Mouse (Mus musculus) lung, embryonic 16.5 days (tissue): ENCODE measurements at regions not wholly inside any gene's neighbourhood (a gene's known extent, or its start where the extent isn't known, plus 50 kb on each side); places are given as distances from the start of the nearest gene placed in this dataset.

Experiments used
- ATAC-seq: fragments of 200-750 bp; cut with Nextera tagmentation; 2 replicates; pipeline ENCODE4 v1.8.0; 2017; ENCODE audit warnings: low read depth, mild to moderate bottlenecking, moderate library complexity
- H3K27ac ChIP-seq: fragments of 300-500 bp; sonication (generic); 2 replicates; pipeline ENCODE4 v1.5.1; 2014; ENCODE audit warnings: mild to moderate bottlenecking, control low read depth, low read length
- H3K27me3 ChIP-seq: fragments of 300-500 bp; sonication (generic); 2 replicates; pipeline ENCODE4 v1.6.1; 2014; ENCODE audit warnings: low read depth, low read length, mixed read lengths; ENCODE audit not compliant: control insufficient read depth, insufficient read depth
- H3K36me3 ChIP-seq: fragments of 300-500 bp; sonication (generic); 2 replicates; pipeline ENCODE4 v1.6.1; 2014; ENCODE audit warnings: low read length; ENCODE audit not compliant: control insufficient read depth, insufficient read depth
- H3K4me1 ChIP-seq: fragments of 300-500 bp; sonication (generic); replicated peaks from 2 replicates; pipeline ENCODE4 v1.6.1; 2014; ENCODE audit warnings: low read length, mixed read lengths; ENCODE audit not compliant: control insufficient read depth, insufficient read depth
- H3K4me2 ChIP-seq: fragments of 300-500 bp; sonication (generic); 2 replicates; pipeline ENCODE4 v1.6.1; 2014; ENCODE audit warnings: low read depth, low read length, control low read depth
- H3K4me3 ChIP-seq: fragments of 300-500 bp; sonication (generic); 2 replicates; pipeline ENCODE4 v1.5.1; 2014; ENCODE audit warnings: mild to moderate bottlenecking, low read length, control low read depth
- H3K9ac ChIP-seq: fragments of 300-500 bp; sonication (generic); 2 replicates; pipeline ENCODE4 v1.6.1; 2014; ENCODE audit warnings: low read length, control low read depth
- H3K9me3 ChIP-seq: fragments of 300-500 bp; sonication (generic); 2 replicates; pipeline ENCODE4 v1.6.1; 2016; ENCODE audit warnings: low read length; ENCODE audit not compliant: control insufficient read depth
- WGBS: fragments of 180-500 bp; shearing (Covaris S2); extraction: QIAGEN DNeasy Blood & Tissue Kit; methylation state at CpG from one replicate; pipeline ENCODE4 v1.1.7; 2014; 5-methylcytosine and 5-hydroxymethylcytosine counted together

DNA sequence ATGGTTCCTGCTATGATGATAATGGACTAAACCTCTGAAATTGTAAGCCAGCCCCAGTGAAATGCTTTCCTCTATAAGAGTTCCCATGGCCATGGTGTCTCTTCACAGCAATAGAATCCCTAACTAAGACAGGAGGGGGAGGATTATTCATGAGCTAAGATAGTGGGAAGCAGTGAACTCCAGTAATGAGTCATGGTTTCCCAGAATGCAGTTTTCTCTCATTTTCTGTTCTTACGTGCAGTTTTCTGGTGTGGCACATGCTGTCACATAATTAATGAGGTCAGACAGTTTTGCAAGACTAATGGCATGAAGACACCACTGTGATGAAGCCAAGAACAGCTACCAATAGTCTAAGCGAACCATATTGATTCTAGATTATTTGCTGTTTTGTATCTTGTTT is 118.9 kb upstream of the Palmd start:
- ATAC-seq, result no peak
- Histone ChIP-seq H3K27ac (no peak overlapping the region), H3K36me3 (no peaks in the 10 kb centered on the region), H3K4me3 (no peak overlapping the region), H3K9me3 (no peaks in the 10 kb centered on the region), H3K4me1 (no peaks in the 10 kb centered on the region), H3K9ac (no peak overlapping the region), H3K27me3 (no peaks in the 10 kb centered on the region; the same call in 1 of the 2 replicates), H3K4me2 (no peak overlapping the region)
- WGBS, result 75% methylated on average over 2 of the region's 2 CpGs

DNA sequence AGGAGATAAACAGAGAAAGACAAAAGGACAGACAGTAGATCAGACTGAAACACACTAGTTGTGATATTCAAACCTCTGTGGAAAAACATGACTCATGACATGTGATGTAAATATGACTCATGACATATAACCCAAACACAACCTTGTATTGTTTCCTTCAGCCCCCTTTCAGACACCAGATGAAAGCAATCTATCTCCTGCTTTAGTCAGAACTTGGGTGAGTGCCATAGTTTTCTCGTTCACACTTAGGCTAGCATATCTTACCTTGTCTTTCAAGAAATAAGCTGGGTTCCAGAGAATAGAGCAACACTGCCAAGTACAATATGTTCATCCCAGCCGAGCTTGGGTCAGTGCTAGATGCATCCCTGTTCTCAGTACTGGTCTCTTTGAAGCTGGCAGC is 107.9 kb upstream of the Palmd start:
- no peaks in the 10 kb centered on the region for H3K36me3 ChIP-seq
- H3K4me2 ChIP-seq, result no peak overlapping the region
- WGBS, result 35% methylated on average over 2 of the region's 2 CpGs
- H3K27me3 ChIP-seq, result peaks cover 3% of the 10 kb centered on the region; the same call in 1 of the 2 replicates
- peaks cover 2% of the 10 kb centered on the region; the same call in 1 of the 2 replicates for H3K9me3 ChIP-seq
- H3K4me1 ChIP-seq, result no peaks in the 10 kb centered on the region
- no peak overlapping the region for H3K9ac ChIP-seq
- H3K27ac ChIP-seq, result no peak overlapping the region
- ATAC-seq, result peak; percentile 52
- no peak overlapping the region for H3K4me3 ChIP-seq

DNA sequence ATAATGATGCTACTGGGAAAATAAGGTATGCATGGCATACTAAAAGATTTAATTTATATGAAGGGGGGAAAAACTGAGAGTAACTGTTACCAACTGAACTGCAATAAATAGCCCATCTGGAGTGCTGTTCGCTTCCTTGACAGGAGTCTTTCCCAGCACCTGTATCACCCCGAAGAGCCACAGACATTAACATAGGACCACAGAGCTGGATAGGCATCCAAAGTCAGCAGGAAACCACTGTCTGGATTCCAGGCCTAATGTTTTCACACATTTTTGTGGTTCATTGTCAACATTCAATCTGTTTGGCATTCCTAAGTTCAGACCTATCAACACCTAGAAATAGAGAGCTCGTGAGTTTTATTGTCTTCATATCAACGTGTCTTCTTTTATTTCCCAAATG is 104.6 kb upstream of the Palmd start:
- ATAC-seq, result no peak
- WGBS, result 59% methylated on average over 4 of the region's 4 CpGs

DNA sequence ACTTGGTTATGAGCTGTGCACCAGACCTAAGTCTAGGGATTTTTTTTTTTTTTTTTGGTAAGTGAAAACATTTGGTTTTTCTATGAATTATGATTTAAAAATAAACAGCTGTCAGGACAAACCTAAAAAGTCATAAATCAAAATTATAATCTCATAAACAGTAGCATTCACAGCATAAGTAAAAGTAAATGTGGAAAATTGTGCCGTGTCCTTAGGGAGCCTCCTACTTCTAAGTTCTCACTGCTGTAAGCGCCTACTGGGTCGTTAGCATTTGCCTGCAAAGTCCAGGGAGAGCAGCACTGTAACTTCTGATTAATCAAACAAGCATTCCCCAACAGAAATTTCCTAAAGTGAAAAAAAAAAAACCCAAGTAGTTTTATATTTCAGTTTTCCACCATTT is 104.2 kb upstream of the Palmd start:
- H3K9ac ChIP-seq, result no peak overlapping the region
- no peak overlapping the region for H3K4me3 ChIP-seq
- H3K4me1 ChIP-seq, result no peaks in the 10 kb centered on the region
- 47% methylated on average over 3 of the region's 3 CpGs for WGBS
- H3K9me3 ChIP-seq, result peaks cover 2% of the 10 kb centered on the region; the same call in 1 of the 2 replicates
- H3K36me3 ChIP-seq, result no peaks in the 10 kb centered on the region
- no peak overlapping the region for H3K27ac ChIP-seq
- H3K27me3 ChIP-seq, result no peaks in the 10 kb centered on the region; the same call in 1 of the 2 replicates
- no peak overlapping the region for H3K4me2 ChIP-seq
- ATAC-seq, result no peak

More for the DNA sequence above, 104.6 kb upstream of the Palmd start:
- no peak overlapping the region for H3K4me3 ChIP-seq
- H3K36me3 ChIP-seq, result no peaks in the 10 kb centered on the region
- H3K4me1 ChIP-seq, result no peaks in the 10 kb centered on the region
- no peak overlapping the region for H3K4me2 ChIP-seq
- H3K9ac ChIP-seq, result no peak overlapping the region
- no peaks in the 10 kb centered on the region; the same call in 1 of the 2 replicates for H3K27me3 ChIP-seq
- H3K27ac ChIP-seq, result no peak overlapping the region
- H3K9me3 ChIP-seq, result peaks cover 2% of the 10 kb centered on the region; the same call in 1 of the 2 replicates

DNA sequence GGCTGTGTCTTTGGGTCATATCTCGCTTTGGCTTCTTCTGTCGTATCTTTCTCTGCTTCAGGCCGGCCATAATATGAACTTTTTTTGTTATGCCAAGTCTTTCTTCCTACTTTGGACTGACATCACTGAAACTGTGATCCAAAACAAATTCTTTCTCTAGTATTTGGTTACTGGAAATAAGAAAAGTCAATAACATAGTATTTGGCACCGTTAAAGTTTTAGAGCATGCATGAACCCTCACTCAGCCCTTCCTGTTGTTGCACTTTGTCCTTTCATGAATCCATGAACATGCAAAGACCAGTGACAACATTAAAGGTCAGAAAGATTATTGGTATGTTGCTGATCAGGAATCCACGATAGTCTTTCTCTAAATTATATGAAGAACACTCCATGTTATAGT is 103.1 kb upstream of the Palmd start:
- H3K4me3 ChIP-seq, result no peak overlapping the region
- WGBS, result 87% methylated on average over 5 of the region's 5 CpGs
- ATAC-seq, result no peak

DNA sequence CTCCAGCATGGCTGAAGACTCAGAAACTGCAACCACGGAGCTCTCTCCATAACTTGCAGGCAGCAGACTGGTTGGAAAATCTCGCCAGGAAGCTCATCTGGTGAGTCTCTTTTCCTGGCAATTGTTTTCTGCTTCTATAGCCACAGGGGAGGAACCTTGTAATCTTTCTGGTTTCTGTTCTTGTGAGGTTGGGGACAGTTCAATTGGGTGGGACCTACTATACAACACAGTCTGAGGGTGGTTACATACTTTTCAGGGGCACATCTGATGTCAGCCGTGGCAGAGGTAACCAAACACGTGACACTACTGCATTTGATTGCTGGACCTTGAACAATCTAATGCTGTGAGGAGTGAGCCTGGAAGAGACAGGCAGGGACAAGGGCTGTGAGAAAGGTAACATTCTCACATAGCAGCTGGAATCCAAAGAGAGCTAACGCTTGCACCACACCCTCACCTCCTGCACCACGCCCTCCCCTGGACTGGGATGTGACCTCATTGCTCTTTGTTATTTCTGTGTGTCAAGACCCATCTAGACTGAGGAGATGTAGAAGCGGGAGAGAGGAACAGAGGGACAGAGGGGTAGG is 98.8 kb upstream of the Palmd start:
- H3K27ac ChIP-seq, result no peak overlapping the region
- 0 out of 2 replicates have a peak, but pooled peaks cover 2% of the 10 kb centered on the region for H3K27me3 ChIP-seq
- no peaks in the 10 kb centered on the region for H3K36me3 ChIP-seq
- H3K4me1 ChIP-seq, result no peaks in the 10 kb centered on the region
- no peak for ATAC-seq
- no peak overlapping the region for H3K4me3 ChIP-seq
- H3K4me2 ChIP-seq, result no peak overlapping the region
- no peak overlapping the region for H3K9ac ChIP-seq
- WGBS, result 64% methylated on average over 7 of the region's 7 CpGs
- H3K9me3 ChIP-seq, result no peaks in the 10 kb centered on the region

More for the DNA sequence above, 103.1 kb upstream of the Palmd start:
- no peaks in the 10 kb centered on the region for H3K4me1 ChIP-seq
- H3K27me3 ChIP-seq, result no peaks in the 10 kb centered on the region; the same call in 1 of the 2 replicates
- no peak overlapping the region for H3K9ac ChIP-seq
- H3K36me3 ChIP-seq, result no peaks in the 10 kb centered on the region
- peaks cover 2% of the 10 kb centered on the region; the same call in 1 of the 2 replicates for H3K9me3 ChIP-seq
- no peak overlapping the region for H3K27ac ChIP-seq
- no peak overlapping the region for H3K4me2 ChIP-seq

DNA sequence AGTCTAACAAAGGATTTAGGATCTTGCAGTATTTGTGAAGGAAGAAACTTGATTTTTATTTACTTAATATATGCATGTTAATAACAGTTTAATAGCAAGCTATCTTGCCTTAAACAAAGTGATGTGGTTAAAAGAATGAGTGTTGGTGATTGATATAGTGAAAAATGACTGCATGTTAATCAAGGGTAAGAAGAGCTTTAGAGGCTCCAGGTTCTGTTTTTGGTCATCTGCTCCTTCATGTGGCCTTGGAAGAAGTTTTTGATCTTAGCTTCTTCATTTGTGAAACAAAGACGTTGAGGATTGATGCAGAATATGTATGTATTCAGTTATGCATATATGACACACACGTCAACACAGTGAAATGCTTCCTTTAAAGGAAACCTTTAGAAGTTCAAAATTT is 97.1 kb upstream of the Palmd start:
- WGBS, result 78% methylated on average over 2 of the region's 2 CpGs
- H3K27me3 ChIP-seq, result 0 out of 2 replicates have a peak, but pooled peaks cover 2% of the 10 kb centered on the region
- no peak overlapping the region for H3K4me3 ChIP-seq
- no peak overlapping the region for H3K27ac ChIP-seq
- no peaks in the 10 kb centered on the region for H3K9me3 ChIP-seq
- ATAC-seq, result no peak
- H3K9ac ChIP-seq, result no peak overlapping the region
- no peaks in the 10 kb centered on the region for H3K36me3 ChIP-seq
- H3K4me2 ChIP-seq, result no peak overlapping the region
- H3K4me1 ChIP-seq, result no peaks in the 10 kb centered on the region

DNA sequence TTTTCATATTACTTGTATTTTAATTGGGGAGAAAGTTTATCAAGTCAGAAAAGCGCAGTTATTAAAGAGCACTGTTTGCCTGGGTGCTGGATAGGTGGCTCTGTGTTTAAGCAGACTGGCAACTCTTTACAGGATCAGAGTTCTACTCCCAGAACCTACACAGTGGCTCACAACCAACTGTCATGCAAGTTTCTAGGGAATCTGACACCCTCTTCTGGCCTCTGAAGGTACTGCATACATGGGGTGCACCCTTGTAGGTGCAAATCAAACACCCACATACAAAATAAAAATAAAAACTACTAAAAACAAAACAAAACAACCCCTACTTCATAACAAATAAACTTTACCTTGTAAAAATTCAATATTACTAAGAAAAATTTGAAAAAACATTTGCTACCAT is 93.0 kb upstream of the Palmd start:
- ATAC-seq, result no peak
- Histone ChIP-seq H3K27ac (no peak overlapping the region), H3K27me3 (0 out of 2 replicates have a peak, but pooled peaks cover 2% of the 10 kb centered on the region), H3K4me3 (no peak overlapping the region), H3K9me3 (no peaks in the 10 kb centered on the region; the same call in 1 of the 2 replicates), H3K4me1 (no peaks in the 10 kb centered on the region), H3K4me2 (no peak overlapping the region), H3K9ac (no peak overlapping the region), H3K36me3 (no peaks in the 10 kb centered on the region)
- WGBS, result 73% methylated on average over 1 of the region's 1 CpGs

DNA sequence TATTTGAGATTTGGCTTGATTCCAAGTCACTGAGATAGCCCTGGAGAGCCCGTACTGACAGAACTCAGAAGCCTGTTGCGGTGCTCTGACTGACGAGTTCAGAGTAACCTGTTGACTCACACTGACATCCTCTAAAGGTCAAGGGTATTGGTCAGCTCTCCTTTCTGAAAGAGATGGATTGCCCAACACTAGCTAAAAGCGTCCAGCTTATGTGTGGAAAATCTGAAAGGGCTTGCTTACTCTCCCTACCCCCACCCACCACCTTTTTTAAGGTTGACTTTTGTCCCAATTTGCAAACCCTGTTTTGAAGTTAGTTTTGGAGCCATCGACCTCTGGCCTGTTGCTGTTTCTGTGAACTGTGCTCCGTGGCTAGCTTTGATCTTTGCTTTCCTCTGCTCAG is 92.4 kb upstream of the Palmd start:
- no peaks in the 10 kb centered on the region for H3K4me1 ChIP-seq
- no peak overlapping the region for H3K27ac ChIP-seq
- H3K27me3 ChIP-seq, result 0 out of 2 replicates have a peak, but pooled peaks cover 2% of the 10 kb centered on the region
- WGBS, result 32% methylated on average over 6 of the region's 6 CpGs
- no peak overlapping the region for H3K4me3 ChIP-seq
- no peaks in the 10 kb centered on the region; the same call in 1 of the 2 replicates for H3K9me3 ChIP-seq
- H3K9ac ChIP-seq, result no peak overlapping the region
- H3K36me3 ChIP-seq, result no peaks in the 10 kb centered on the region
- H3K4me2 ChIP-seq, result no peak overlapping the region
- no peak for ATAC-seq
